Mouse (Mus musculus) G1E (cell line): ENCODE results near the gene Dusp8.

Experiments used
- CTCF ChIP-seq: IDR thresholded peaks from 2 replicates; pipeline ENCODE4 v1.5.1; 2012; ENCODE audit warnings: low read depth, low read length, inconsistent platforms, mixed read lengths
- GATA1 ChIP-seq: IDR thresholded peaks from 2 replicates; pipeline ENCODE4 v1.6.1; 2012; ENCODE audit warnings: borderline replicate concordance, low read length, inconsistent platforms, mixed read lengths
- GATA2 ChIP-seq: IDR thresholded peaks from 2 replicates; pipeline ENCODE4 v1.6.1; 2012; ENCODE audit warnings: low read depth, low read length, inconsistent platforms, borderline replicate concordance
- POLR2AphosphoS5 ChIP-seq: IDR thresholded peaks from 2 replicates; pipeline ENCODE4 v1.6.1; 2012; ENCODE audit warnings: low read depth, low read length, inconsistent platforms; ENCODE audit not compliant: insufficient replicate concordance

DNA sequence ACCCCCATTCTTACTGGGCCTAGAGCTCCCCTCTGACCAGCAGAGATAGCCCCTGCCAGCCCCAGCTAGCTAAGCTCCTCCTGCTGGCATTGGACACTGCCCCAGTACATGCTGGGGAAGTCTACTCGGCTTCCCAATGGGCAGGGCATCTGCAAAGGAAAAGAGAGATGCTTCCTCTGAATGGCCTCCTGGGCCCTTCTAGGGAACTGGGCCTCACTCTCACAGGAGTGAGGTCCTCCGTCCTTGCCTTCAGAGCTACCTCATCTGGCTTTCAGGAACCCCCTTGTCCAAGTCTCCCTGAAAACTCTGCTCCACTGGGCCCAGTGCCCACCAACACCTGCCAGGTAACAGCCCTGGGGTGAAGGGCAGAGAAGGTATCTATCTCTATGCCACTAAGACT lies 14.8 kb downstream of the Dusp8 start:
- TF ChIP-seq POLR2AphosphoS5 = no peak
- TF ChIP-seq CTCF = no peak
- TF ChIP-seq GATA1 = no peak
- no peak for TF ChIP-seq GATA2
